Mouse (Mus musculus) embryo, embryonic 10 days (tissue): ENCODE measurements around the gene Tmem63c.

Experiments used
- DNase-seq: peaks from one replicate; pipeline ENCODE4 v3.0.0-alpha.2; 2015; ENCODE audit warnings: low spot score

Tmem63c gene

GRCm38 (mm10) chr12:87000840-87001176 lies 20.3 kb upstream of the Tmem63c start:
- no peak for DNase-seq

- DNase-seq = no peak
These were observed 18.9 kb upstream of the Tmem63c start for GRCm38 (mm10) chr12:87002209-87002608.

- no peak for DNase-seq
These were observed 18.3 kb upstream of the Tmem63c start for GRCm38 (mm10) chr12:87002815-87003214.

- no peak for DNase-seq
These were observed 17.5 kb upstream of the Tmem63c start for GRCm38 (mm10) chr12:87003606-87004005.

- DNase-seq = no peak
These were observed 16.5 kb upstream of the Tmem63c start for GRCm38 (mm10) chr12:87004596-87004995.

DNA sequence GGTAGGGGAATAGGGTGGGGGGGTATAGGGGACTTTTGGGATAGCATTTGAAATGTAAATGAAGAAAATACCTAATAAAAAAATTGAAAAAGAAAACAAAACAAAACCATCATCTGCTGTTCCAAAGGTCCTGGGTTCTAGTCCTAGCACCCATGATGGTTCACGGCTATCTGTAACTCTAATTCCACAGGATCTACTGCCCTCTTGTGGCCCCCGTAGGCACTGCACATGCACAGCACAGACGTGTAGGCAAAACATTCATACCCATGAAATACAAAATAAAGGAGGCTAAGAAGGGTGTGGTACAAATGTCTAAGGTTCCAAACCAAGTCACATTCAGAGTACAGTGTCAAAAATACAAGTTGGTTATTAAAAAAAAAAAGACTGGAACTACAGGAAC lies 4.1 kb upstream of the Tmem63c start:
- peak; percentile 50 for DNase-seq

GRCm38 (mm10) chr12:87018756-87019155 lies 2.4 kb upstream of the Tmem63c start:
- no peak for DNase-seq

GRCm38 (mm10) chr12:87022006-87022405 lies 866 bp downstream of the Tmem63c start:
- DNase-seq = no peak

DNA sequence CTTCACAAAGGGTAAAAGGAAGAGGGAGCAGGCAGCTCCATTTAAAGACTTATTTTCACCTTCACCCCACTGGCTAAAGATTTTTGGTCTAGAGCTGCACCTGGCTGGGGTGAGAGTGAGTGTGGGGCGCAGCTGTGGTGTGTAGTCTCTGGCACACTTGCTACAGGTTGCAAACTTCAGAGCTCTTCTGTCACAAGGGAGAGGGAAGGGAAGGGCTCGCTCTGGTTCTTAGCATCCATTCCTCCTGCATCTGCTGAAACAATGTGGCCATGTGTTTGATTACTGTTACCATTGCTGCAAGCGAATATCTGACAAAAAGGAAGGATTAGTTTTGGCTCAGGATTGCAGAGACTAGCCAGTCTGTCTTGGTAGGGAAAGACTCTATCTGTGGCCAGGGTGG lies 2.3 kb downstream of the Tmem63c start:
- no peak for DNase-seq

GRCm38 (mm10) chr12:87026109-87026870 lies 5.2 kb downstream of the Tmem63c start:
- peak; percentile 54 for DNase-seq

- no peak for DNase-seq
These were observed 5.7 kb downstream of the Tmem63c start for GRCm38 (mm10) chr12:87026871-87027240.

DNA sequence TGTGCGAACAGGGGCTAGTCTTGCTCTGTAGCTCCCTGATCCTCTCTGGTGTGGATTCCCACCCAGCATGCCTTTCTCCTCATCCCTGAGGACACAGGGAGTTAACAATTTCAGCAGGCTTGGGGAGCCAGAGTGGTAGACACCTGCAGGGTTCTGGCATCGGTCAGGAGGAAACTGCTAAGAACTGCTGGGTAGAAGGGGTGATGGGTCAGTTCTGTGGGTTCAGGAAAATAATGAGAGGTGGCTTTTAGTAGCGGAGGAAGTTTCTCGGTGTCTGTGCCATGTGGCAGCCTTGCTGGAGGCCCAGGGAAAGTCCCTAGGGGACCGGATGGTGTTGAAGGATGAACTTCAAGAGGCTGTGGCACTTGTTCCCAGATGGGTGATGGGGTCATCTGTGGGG lies 6.3 kb downstream of the Tmem63c start:
- DNase-seq = no peak

GRCm38 (mm10) chr12:87028068-87028467 lies 6.9 kb downstream of the Tmem63c start:
- DNase-seq = no peak

DNA sequence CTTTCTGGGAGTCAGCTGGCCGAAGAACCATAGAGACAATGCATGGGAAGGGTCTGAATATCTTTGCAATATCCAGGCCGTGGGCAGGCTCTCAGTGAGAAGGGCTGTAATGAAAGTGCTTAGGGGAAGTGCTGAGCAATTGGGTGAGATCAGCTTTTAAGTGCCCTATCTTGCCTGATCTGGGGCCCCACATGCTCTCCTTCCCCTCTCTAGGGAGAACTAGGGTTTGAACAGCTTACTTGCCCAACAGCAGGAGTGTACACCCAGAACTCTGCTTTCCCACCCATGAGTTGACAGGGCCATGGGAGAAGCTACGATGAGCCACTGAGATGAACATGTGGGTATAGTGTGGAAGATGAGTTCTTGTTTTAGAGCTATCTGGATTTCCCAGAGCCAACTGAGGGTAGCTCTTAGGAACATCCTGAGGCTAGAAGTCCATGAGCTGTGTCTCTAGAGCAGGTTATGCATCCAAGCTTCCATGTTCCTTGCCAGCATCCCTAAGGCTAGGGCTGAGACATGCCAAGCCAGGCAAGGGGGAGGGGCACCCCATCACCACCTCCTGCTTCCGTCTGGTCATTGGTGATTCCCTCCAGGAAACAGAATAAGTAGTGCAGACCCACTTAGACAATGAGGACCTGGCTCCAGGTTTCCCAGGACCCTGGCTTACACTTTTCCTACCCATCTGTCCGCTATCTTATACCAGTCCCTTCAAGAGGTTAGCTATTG lies 8.3 kb downstream of the Tmem63c start:
- DNase-seq = no peak

- no peak for DNase-seq
These were observed 10.1 kb downstream of the Tmem63c start for GRCm38 (mm10) chr12:87031163-87031763.

DNA sequence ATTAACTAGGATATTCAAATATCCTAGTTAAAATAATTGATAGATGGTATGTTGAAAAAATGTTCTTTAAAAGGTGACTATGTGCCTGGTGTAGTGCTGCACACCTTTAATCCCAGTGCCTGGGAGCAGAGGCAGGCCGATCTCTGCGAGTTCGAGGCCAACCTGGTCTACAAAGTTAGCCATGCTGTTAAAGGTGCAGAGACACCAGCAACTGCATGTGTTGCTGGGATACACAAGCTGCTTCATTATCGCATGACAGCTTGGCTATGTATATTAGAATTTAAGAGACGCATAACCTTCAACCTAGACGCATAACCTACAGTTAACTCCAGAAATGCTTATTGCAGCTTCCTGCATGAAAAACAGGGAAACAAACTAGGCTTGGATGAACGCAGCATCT lies 15.5 kb downstream of the Tmem63c start:
- DNase-seq = no peak

- peak; percentile 72 for DNase-seq
These were observed 19.0 kb downstream of the Tmem63c start for GRCm38 (mm10) chr12:87040166-87040565.

DNA sequence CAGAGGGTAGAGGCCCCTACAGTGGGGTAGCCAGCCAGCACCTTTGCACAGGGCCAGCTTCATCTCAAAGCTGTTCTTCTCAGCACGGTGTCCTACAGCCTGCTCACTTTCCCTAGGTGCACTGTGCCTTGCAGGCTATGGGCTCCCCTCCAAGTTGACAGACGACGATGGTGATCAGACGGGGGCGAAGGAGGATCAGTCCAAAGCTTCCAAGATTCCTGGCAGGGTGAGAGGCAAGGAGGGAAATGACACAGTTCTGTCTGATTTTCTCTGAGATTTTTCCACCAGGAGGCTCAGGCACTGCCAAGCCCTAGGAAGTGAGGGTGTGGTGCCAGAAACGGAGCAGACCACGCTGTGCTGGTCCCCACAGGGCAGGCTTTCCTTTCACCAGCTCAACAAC lies 19.7 kb downstream of the Tmem63c start:
- no peak for DNase-seq

- DNase-seq = no peak
These were observed 21.3 kb downstream of the Tmem63c start for GRCm38 (mm10) chr12:87042456-87042855.

DNA sequence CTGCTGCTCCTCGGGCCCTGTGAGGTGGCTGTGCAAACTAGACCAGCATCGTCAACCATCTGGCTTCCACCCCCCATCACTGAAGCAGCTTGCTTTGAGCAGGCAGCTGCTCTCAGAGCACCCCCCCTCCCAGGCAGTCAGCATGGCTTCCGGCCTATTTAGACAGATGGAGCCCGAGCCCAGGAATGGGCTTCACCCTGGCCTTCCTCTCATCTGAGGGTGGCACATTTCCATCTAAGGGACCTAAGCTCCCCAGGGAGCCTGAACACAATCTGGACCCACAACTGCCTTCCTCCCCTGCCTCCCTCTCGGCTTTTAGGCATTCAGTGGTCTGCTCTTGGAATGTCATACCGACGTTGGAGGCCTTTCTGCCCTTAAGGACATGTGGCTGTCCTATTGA lies 22.1 kb downstream of the Tmem63c start:
- DNase-seq = no peak

GRCm38 (mm10) chr12:87044711-87045110 lies 23.6 kb downstream of the Tmem63c start:
- DNase-seq = peak; percentile 52

- DNase-seq = no peak
These were observed 26.4 kb downstream of the Tmem63c start for GRCm38 (mm10) chr12:87047536-87047935.

DNA sequence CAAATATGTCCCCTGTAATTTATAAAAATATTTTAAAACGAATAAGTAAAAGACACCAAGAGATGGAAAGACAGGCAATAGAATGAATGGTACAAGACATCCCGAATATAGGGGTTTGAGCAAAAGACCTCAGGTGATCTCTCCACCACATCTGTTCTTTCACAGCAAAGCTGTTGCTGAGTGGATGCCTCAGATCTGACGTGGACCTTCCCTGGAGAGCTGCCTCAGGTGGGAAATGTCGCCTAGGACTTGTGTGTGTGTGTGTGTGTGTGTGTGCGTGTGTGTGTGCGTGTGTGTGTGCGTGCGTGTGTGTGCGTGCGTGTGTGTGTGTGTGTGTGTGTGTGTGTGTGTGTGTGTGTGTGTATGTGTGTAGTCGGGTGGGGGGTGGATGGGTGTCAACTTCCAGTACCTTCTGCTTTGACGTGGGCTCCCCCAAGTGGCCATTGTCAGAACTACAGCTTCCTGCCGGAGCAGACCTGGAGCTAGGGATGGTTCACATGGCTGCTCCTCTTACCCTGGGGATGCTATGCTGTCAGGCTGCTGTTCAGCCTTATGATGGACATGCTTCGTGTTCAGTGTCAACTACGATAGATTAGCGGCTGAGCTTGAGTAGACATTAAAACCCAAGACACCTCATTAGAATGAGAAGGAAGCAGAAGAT lies 31.7 kb downstream of the Tmem63c start:
- DNase-seq = peak; percentile 71
